In the genomic region with DNA sequence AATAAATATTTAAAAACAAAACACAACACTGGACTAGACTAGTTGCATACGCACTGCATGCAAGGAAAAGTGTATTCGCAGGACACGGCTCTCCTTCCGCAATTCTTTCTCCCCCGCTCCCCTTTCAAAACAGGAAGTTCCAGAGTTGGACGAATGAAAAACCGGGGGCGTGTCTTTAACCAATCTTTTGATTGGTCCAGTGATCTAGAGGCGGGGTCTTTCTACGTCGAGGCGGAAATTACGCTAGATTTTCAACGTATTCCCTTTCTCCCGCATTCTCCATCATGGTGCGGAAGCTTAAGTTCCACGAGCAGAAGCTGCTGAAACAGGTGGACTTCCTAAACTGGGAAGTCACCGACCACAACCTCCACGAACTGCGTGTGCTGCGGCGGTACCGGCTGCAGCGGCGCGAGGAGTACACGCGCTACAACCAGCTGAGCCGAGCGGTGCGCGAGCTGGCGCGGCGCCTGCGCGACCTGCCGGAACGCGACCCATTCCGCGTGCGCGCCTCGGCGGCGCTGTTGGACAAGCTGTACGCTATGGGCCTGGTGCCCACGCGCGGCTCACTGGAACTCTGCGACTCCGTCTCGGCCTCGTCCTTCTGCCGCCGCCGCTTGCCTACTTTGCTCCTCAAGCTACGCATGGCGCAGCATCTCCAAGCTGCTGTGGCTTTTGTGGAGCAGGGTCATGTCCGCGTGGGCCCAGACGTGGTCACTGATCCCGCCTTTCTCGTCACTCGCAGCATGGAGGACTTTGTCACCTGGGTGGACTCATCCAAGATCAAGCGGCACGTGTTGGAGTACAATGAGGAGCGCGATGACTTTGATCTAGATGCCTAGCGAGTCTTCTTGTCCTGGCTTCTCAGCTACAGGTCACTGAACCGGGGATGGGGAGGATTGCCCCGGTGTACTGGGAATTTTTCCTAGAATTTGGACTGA, we compare ENCODE assay signal across 8 mouse cellular contexts. TPM values are rescaled to one million over a fixed set of nuclear protein-coding genes. Genes with fewer than 3 reads are reported as not detected.
DNase-seq lines count a peak whose midpoint lies in the region; ATAC-seq lines count a peak whose summit lies in the region.

A gene (plus strand): TSS at position 253 of the 938 bp plus-strand sequence.

- no peaks in the 10 kb centered on the region for H3K36me3 ChIP-seq in lung, embryonic 16.5 days (ENCODE audit: control insufficient read depth, insufficient read depth, low read length)

- WGBS in lung, embryonic 16.5 days, result under 1% methylated on average over 73 of the region's 73 CpGs

- H3K4me1 ChIP-seq in lung, embryonic 16.5 days (replicated peaks; ENCODE audit: control insufficient read depth, insufficient read depth, low read length), result peaks cover 12% of the 10 kb centered on the region

- H3K27me3 ChIP-seq in lung, embryonic 16.5 days (ENCODE audit: control insufficient read depth, insufficient read depth, low read depth, low read length), result no peaks in the 10 kb centered on the region

- no peaks in the 10 kb centered on the region for H3K9me3 ChIP-seq in lung, embryonic 16.5 days (ENCODE audit: control insufficient read depth, low read length)

- H3K27ac ChIP-seq in lung, embryonic 16.5 days (ENCODE audit: low read length), result peak within 1 kb of the TSS; percentile 94

- ATAC-seq in hematopoietic stem cell, adult 5-6 weeks (replicated peaks in 1 of 2; ENCODE audit: insufficient read depth in 1 of 2, low FRiP score in 2 of 2, low TSS enrichment in 1 of 2, low read depth in 1 of 2, poor library complexity in 2 of 2, severe bottlenecking in 2 of 2), result peak; percentile 90 to 94
- peak; percentile 96 for ATAC-seq in lung, embryonic 16.5 days (ENCODE audit: low read depth)

- H3K4me2 ChIP-seq in lung, embryonic 16.5 days (ENCODE audit: low read depth, low read length), result peak within 1 kb of the TSS; percentile 80

- peak within 1 kb of the TSS; percentile 72 for H3K4me3 ChIP-seq in lung, embryonic 16.5 days (ENCODE audit: low read length)

- peak within 1 kb of the TSS; percentile 85 for H3K9ac ChIP-seq in lung, embryonic 16.5 days (ENCODE audit: low read length)

- DNase-seq in MEL-GATA-1-ER (ENCODE audit: extremely low read depth, low read depth), result peak; percentile 96
- DNase-seq in cerebellum, adult 8-10 months, result peak; percentile 91
- DNase-seq in forelimb bud, embryonic 11.5 days (ENCODE audit: low read depth, low spot score), result peak; percentile 95
- DNase-seq in layer of hippocampus, adult 9-10 months (ENCODE audit: low spot score), result peak; percentile 90
- peak; percentile 63 for DNase-seq in ovary, postnatal 10 days (ENCODE audit: low spot score)
- DNase-seq in thymus, postnatal 10 days (ENCODE audit: low spot score in 2 of 2), result peak; percentile 88 to 90

RNA-seq across cellular contexts. Expression of the gene that starts here (rescaled TPM):
- total RNA-seq in hematopoietic stem cell, adult 5-6 weeks (2017), result 78.7 and 87.2 TPM in 2 replicates
- 73.3 and 80.2 TPM in 2 replicates for polyA plus RNA-seq in lung, embryonic 16.5 days (2015; fragmentation: Nextera tagmentation; extraction: Ambion mirVana)

Comparison
In these comparisons a context has a peak if more than half of its experiments do, and no peak if none do; other contexts are left out.
1. Peak in every context shown above with its lines: DNase-seq, ATAC-seq, H3K4me3 ChIP-seq and H3K27ac ChIP-seq.